ENCODE assay signal across 9 mouse cellular contexts in genomic region chr1:85651770-85652275, GRCm38 (mm10). TPM values are rescaled to one million over a fixed set of nuclear protein-coding genes. Genes with fewer than 3 reads are reported as not detected.
A peak's percentile ranks its signal among the peaks of the same experiment; 100 is the strongest.
DNase-seq lines count a peak whose midpoint lies in the region; ATAC-seq and TF ChIP-seq lines count a peak whose summit lies in the region.
"Not testable (repeated sequence)": the region's sequence is repeated elsewhere in the genome, so short reads cannot be mapped to it uniquely, and the experiment has no call there.
"Had no signal": no experiment of that assay in that cellular context is flagged by ENCODE, and none has a peak within 500 bp of the region (broad histone marks: within the 10 kb centered on the region; RNA-seq: fewer than 3 reads in every experiment).

No protein-coding gene starts in this region.

- DNase-seq in MEL (ENCODE audit: low read depth, low spot score), result peak; percentile 33
- peak; percentile 4 to 9 for DNase-seq in frontal cortex, postnatal 10 days (ENCODE audit: low spot score in 2 of 2)
- peak; percentile 49 for DNase-seq in hindbrain, embryonic 14.5 days (ENCODE audit: low spot score)
- peak; percentile 19 for DNase-seq in large intestine, adult 2 months (ENCODE audit: low read depth, low spot score)
- peak; percentile 90 for DNase-seq in left cerebral cortex, postnatal 4 days
- DNase-seq in midbrain, postnatal 0 days (ENCODE audit: low spot score), result peak; percentile 77
- DNase-seq in thymus, postnatal 0 days (ENCODE audit: low spot score), result peak; percentile 2

- 81% methylated on average over 13 of the region's 13 CpGs for WGBS in hindbrain, embryonic 14.5 days
- WGBS in large intestine, adult 2 months, result 57% methylated on average over 13 of the region's 13 CpGs
- WGBS in midbrain, postnatal 0 days, result 79% methylated on average over 13 of the region's 13 CpGs

- not testable (repeated sequence) for H3K9ac ChIP-seq in MEL (ENCODE audit: control insufficient read depth, low read depth, low read length, poor library complexity, severe bottlenecking); hindbrain, embryonic 14.5 days; midbrain, postnatal 0 days (replicated peaks; ENCODE audit: low read length, poor library complexity, severe bottlenecking)

- not testable (repeated sequence) for TF ChIP-seq EP300 in MEL (IDR thresholded peaks at IDR 0.05; ENCODE audit: low read depth in 1 of 2, low read length in 2 of 2)

- intact Hi-C loops in left cerebral cortex, postnatal 4 days (cut with DNase I), result not testable (repeated sequence)

- H3K4me3 ChIP-seq in MEL (ENCODE audit: control insufficient read depth in 1 of 2, insufficient read depth in 1 of 2, low read depth in 2 of 2, low read length in 2 of 2), result peak overlapping the region; percentile 12 to 37; a peak in 3 of 4 replicates
- peak overlapping the region; percentile 51 for H3K4me3 ChIP-seq in brown adipose tissue, adult 24 weeks (ENCODE audit: insufficient read depth, low read depth, low read length)
- not testable (repeated sequence) for H3K4me3 ChIP-seq in hindbrain, embryonic 14.5 days (replicated peaks; ENCODE audit: low read length); midbrain, postnatal 0 days (ENCODE audit: low read depth, low read length)

- not testable (repeated sequence) for TF ChIP-seq RAD21 in MEL (IDR thresholded peaks at IDR 0.05; ENCODE audit: low read depth, low read length)

- H3K4me1 ChIP-seq in MEL (ENCODE audit: control insufficient read depth in 1 of 2, insufficient read depth in 2 of 2, low read length in 2 of 2); brown adipose tissue, adult 24 weeks (ENCODE audit: control insufficient read depth, insufficient read depth, insufficient read length, low read length); hindbrain, embryonic 14.5 days (replicated peaks; ENCODE audit: control insufficient read depth, insufficient read depth, low read length); midbrain, postnatal 0 days (ENCODE audit: insufficient read depth, low read length): not testable (repeated sequence)

- H3K27me3 ChIP-seq in MEL (ENCODE audit: control insufficient read depth in 1 of 2, insufficient read depth in 2 of 2, low read length in 2 of 2); hindbrain, embryonic 14.5 days (ENCODE audit: control insufficient read depth, insufficient read depth, low read length); midbrain, postnatal 0 days (ENCODE audit: insufficient read depth, low read length): not testable (repeated sequence)

- not testable (repeated sequence) for TF ChIP-seq POLR2A in MEL (IDR thresholded peaks at IDR 0.05; ENCODE audit: control insufficient read depth in 1 of 2, insufficient read depth in 1 of 2, low read depth in 1 of 2, low read length in 2 of 2, poor library complexity in 1 of 2)

- not testable (repeated sequence) for H3K9me3 ChIP-seq in MEL (replicated peaks; ENCODE audit: insufficient read depth, low read length); hindbrain, embryonic 14.5 days (ENCODE audit: control insufficient read depth, low read length); midbrain, postnatal 0 days (ENCODE audit: low read length)

- not testable (repeated sequence) for H3K36me3 ChIP-seq in MEL (ENCODE audit: control insufficient read depth in 1 of 2, insufficient read depth in 2 of 2, low read length in 2 of 2); hindbrain, embryonic 14.5 days (replicated peaks; ENCODE audit: control insufficient read depth, insufficient read depth); midbrain, postnatal 0 days (ENCODE audit: insufficient read depth, low read length)

- H3K4me2 ChIP-seq in hindbrain, embryonic 14.5 days (replicated peaks); midbrain, postnatal 0 days (ENCODE audit: low read depth, low read length, poor library complexity, severe bottlenecking): not testable (repeated sequence)

- ATAC-seq in hindbrain, embryonic 14.5 days (ENCODE audit: low FRiP score); midbrain, postnatal 0 days (ENCODE audit: low FRiP score): not testable (repeated sequence)

- TF ChIP-seq CTCF in MEL (IDR thresholded peaks at IDR 0.05 in 2 of 3, conservative IDR thresholded peaks at IDR 0.05 in 1 of 3; ENCODE audit: control insufficient read depth in 1 of 3, insufficient read depth in 1 of 3, low read depth in 2 of 3, low read length in 3 of 3, poor library complexity in 1 of 3, severe bottlenecking in 1 of 3); midbrain, postnatal 0 days (IDR thresholded peaks at IDR 0.05): not testable (repeated sequence)

- not testable (repeated sequence) for H3K79me2 ChIP-seq in MEL (ENCODE audit: control insufficient read depth, insufficient read depth, low read length, poor library complexity)

- H3K27ac ChIP-seq in MEL (ENCODE audit: control insufficient read depth, low read depth, low read length); brown adipose tissue, adult 24 weeks (replicated peaks; ENCODE audit: low read depth, low read length); hindbrain, embryonic 14.5 days; midbrain, postnatal 0 days (ENCODE audit: low read depth, low read length): not testable (repeated sequence)

TF ChIP-seq in MEL, 35 proteins besides CTCF, POLR2A, EP300 and RAD21:
- peak; percentile 30; the same call in 1 of the 2 replicates for TF ChIP-seq MXI1 (IDR thresholded peaks at IDR 0.05; ENCODE audit: low read depth, low read length)

RNA-seq across cellular contexts. Expression of gene Sp100, which starts 2.0 kb away (rescaled TPM):
- 2.8 and 3.7 TPM in 2 replicates for total RNA-seq in MEL (2012; rRNA removed)
- polyA plus RNA-seq in MEL (2012; ENCODE audit: insufficient read depth in 1 of 2, insufficient read length in 2 of 2, low read depth in 1 of 2, low replicate concordance in 2 of 2, missing spikeins in 1 of 2), result 1 to 10 TPM in 1 of 2 experiments, not detected in 1; 6.5 TPM
- 15.4 and 21.5 TPM in 2 replicates for polyA plus RNA-seq in brown adipose tissue, adult 24 weeks (2012; ENCODE audit: insufficient read depth, insufficient read length, missing spikeins)
- 0.27 and 0.48 TPM in 2 replicates for polyA plus RNA-seq in hindbrain, embryonic 14.5 days (2014; fragmentation: Nextera tagmentation; extraction: Ambion mirVana)
- 6.4 and 13.2 TPM in 2 replicates for polyA plus RNA-seq in large intestine, adult 2 months (2012; rRNA removed)
- under 1 TPM; 0.22 to 0.40 TPM for total RNA-seq in left cerebral cortex, postnatal 4 days (2021)
- 2.2 TPM in 1 of 2 replicates, not detected in the other for total RNA-seq in midbrain, postnatal 0 days (2014; rRNA removed)
- polyA plus RNA-seq in midbrain, postnatal 0 days (2015; fragmentation: Nextera tagmentation; extraction: Ambion mirVana), result 0.87 and 1.1 TPM in 2 replicates
- 118 and 129 TPM in 2 replicates for polyA plus RNA-seq in thymus, postnatal 0 days (2015; fragmentation: Nextera tagmentation; extraction: Ambion mirVana)
- total RNA-seq: ES-E14 had no signal

RNA-seq across cellular contexts. Expression of gene Sp140, which starts 51.6 kb away (rescaled TPM):
- total RNA-seq in MEL (2012; rRNA removed), result 7.3 and 8.2 TPM in 2 replicates
- polyA plus RNA-seq in MEL (2012; ENCODE audit: insufficient read depth in 1 of 2, insufficient read length in 2 of 2, low read depth in 1 of 2, low replicate concordance in 2 of 2, missing spikeins in 1 of 2), result 10 to 100 TPM in 1 of 2 experiments, not detected in 1; 16.5 TPM
- polyA plus RNA-seq in brown adipose tissue, adult 24 weeks (2012; ENCODE audit: insufficient read depth, insufficient read length, missing spikeins), result 4.0 and 5.1 TPM in 2 replicates
- polyA plus RNA-seq in hindbrain, embryonic 14.5 days (2014; fragmentation: Nextera tagmentation; extraction: Ambion mirVana), result 0.39 and 0.67 TPM in 2 replicates
- polyA plus RNA-seq in large intestine, adult 2 months (2012; rRNA removed), result 6.2 and 8.7 TPM in 2 replicates
- total RNA-seq in left cerebral cortex, postnatal 4 days (2021), result under 1 TPM; 0.64 to 0.83 TPM
- 0.49 and 0.61 TPM in 2 replicates for total RNA-seq in midbrain, postnatal 0 days (2014; rRNA removed)
- 0.38 and 0.49 TPM in 2 replicates for polyA plus RNA-seq in midbrain, postnatal 0 days (2015; fragmentation: Nextera tagmentation; extraction: Ambion mirVana)
- 21.3 and 23.5 TPM in 2 replicates for polyA plus RNA-seq in thymus, postnatal 0 days (2015; fragmentation: Nextera tagmentation; extraction: Ambion mirVana)

RNA-seq across cellular contexts. Expression of gene Sp110, which starts 53.2 kb away (rescaled TPM):
- total RNA-seq in MEL (2012; rRNA removed), result 8.6 and 12.7 TPM in 2 replicates
- 10 to 100 TPM in 1 of 2 experiments, not detected in 1; 13.7 TPM for polyA plus RNA-seq in MEL (2012; ENCODE audit: insufficient read depth in 1 of 2, insufficient read length in 2 of 2, low read depth in 1 of 2, low replicate concordance in 2 of 2, missing spikeins in 1 of 2)
- polyA plus RNA-seq in brown adipose tissue, adult 24 weeks (2012; ENCODE audit: insufficient read depth, insufficient read length, missing spikeins), result 2.4 and 2.7 TPM in 2 replicates
- polyA plus RNA-seq in hindbrain, embryonic 14.5 days (2014; fragmentation: Nextera tagmentation; extraction: Ambion mirVana), result 0.40 and 0.63 TPM in 2 replicates
- polyA plus RNA-seq in large intestine, adult 2 months (2012; rRNA removed), result 10.1 and 12.5 TPM in 2 replicates
- total RNA-seq in left cerebral cortex, postnatal 4 days (2021), result under 1 TPM; 0.46 to 0.70 TPM
- 1.0 and 1.2 TPM in 2 replicates for total RNA-seq in midbrain, postnatal 0 days (2014; rRNA removed)
- 0.37 and 0.89 TPM in 2 replicates for polyA plus RNA-seq in midbrain, postnatal 0 days (2015; fragmentation: Nextera tagmentation; extraction: Ambion mirVana)
- 105 and 138 TPM in 2 replicates for polyA plus RNA-seq in thymus, postnatal 0 days (2015; fragmentation: Nextera tagmentation; extraction: Ambion mirVana)

Comparison
In these comparisons a context has a peak if more than half of its experiments do, and no peak if none do; other contexts are left out.
1. DNase-seq: peak in every context shown above with its lines; median percentile 90 in left cerebral cortex, postnatal 4 days; 77 in midbrain, postnatal 0 days; 49 in hindbrain, embryonic 14.5 days; 33 in MEL; 19 in large intestine, adult 2 months; 6 in frontal cortex, postnatal 10 days; 2 in thymus, postnatal 0 days.